Mouse (Mus musculus) heart, postnatal 0 days (tissue): Measurements from ENCODE around the gene Ltk. TPM values are rescaled to one million over a fixed set of nuclear protein-coding genes. Genes with fewer than 3 reads are reported as not detected.
"Not testable (repeated sequence)": the region's sequence is repeated elsewhere in the genome, so short reads cannot be mapped to it uniquely, and the experiment has no call there.

Experiments
- ATAC-seq: fragments of 200-750 bp; cut with Nextera tagmentation; 2 replicates; pipeline ENCODE4 v1.8.0; 2017; ENCODE audit warnings: low read depth, moderate number of reproducible peaks, moderate library complexity; ENCODE audit not compliant: insufficient read depth
- DNase-seq: peaks from one replicate; pipeline ENCODE4 v3.0.0-alpha.2; 2016; ENCODE audit warnings: low spot score
- H3K27ac ChIP-seq: fragments of 300-500 bp; sonication (generic); 2 replicates; pipeline ENCODE4 v1.5.1; 2014; ENCODE audit warnings: low read depth, mild to moderate bottlenecking
- H3K27me3 ChIP-seq: fragments of 300-500 bp; sonication (generic); 2 replicates; pipeline ENCODE4 v1.6.1; 2014; ENCODE audit warnings: low read length, mixed read lengths; ENCODE audit not compliant: control insufficient read depth, insufficient read depth
- H3K36me3 ChIP-seq: fragments of 300-500 bp; sonication (generic); replicated peaks from 2 replicates; pipeline ENCODE4 v1.6.1; 2014; ENCODE audit warnings: low read length, mixed read lengths; ENCODE audit not compliant: control insufficient read depth, insufficient read depth
- H3K4me1 ChIP-seq: fragments of 300-500 bp; sonication (generic); 2 replicates; pipeline ENCODE4 v1.6.1; 2014; ENCODE audit warnings: antibody characterized with exemption; ENCODE audit not compliant: control insufficient read depth, insufficient read depth
- H3K4me2 ChIP-seq: fragments of 300-500 bp; sonication (generic); 2 replicates; pipeline ENCODE4 v1.6.1; 2014; ENCODE audit warnings: low read depth, mild to moderate bottlenecking, low read length, moderate library complexity
- H3K4me3 ChIP-seq: fragments of 300-500 bp; sonication (generic); 2 replicates; pipeline ENCODE4 v1.5.1; 2014; ENCODE audit warnings: low read depth, low read length
- H3K9ac ChIP-seq: fragments of 300-500 bp; sonication (generic); replicated peaks from 2 replicates; pipeline ENCODE4 v1.6.1; 2014; ENCODE audit warnings: low read depth, low read length, mixed read lengths
- H3K9me3 ChIP-seq: fragments of 300-500 bp; sonication (generic); replicated peaks from 2 replicates; pipeline ENCODE4 v1.6.1; 2016; ENCODE audit warnings: low read length; ENCODE audit not compliant: control insufficient read depth
- CTCF ChIP-seq: IDR thresholded peaks from 2 replicates; pipeline ENCODE4 v1.5.1; 2016; ENCODE audit warnings: antibody characterized with exemption, control low read depth, low read depth
- EP300 ChIP-seq: IDR thresholded peaks from 2 replicates; pipeline ENCODE4 v1.6.1; 2016; ENCODE audit warnings: antibody characterized with exemption, low read depth
- WGBS: fragments of 180-500 bp; shearing (Covaris S2); extraction: QIAGEN DNeasy Blood & Tissue Kit; methylation state at CpG from one replicate; pipeline ENCODE4 v1.1.7; 2014; 5-methylcytosine and 5-hydroxymethylcytosine counted together
- polyA plus RNA-seq: library from polyadenylated mRNA; unstranded; fragments of >200 nt; fragmentation: Nextera tagmentation; extraction: Ambion mirVana; gene quantifications from 2 replicates; pipeline ENCODE4 v1.2.1, GENCODE M21; 2015
- total RNA-seq: library from RNA; depleted of rRNA; stranded (reverse); fragments of >200 nt; gene quantifications from 2 replicates; pipeline ENCODE4 v1.2.3, GENCODE M21; 2014; ENCODE audit warnings: low replicate concordance

The Ltk gene
- total and polyA plus RNA-seq, 2 experiments from 2014 or later: 0.07 TPM; not detected in 1

DNA sequence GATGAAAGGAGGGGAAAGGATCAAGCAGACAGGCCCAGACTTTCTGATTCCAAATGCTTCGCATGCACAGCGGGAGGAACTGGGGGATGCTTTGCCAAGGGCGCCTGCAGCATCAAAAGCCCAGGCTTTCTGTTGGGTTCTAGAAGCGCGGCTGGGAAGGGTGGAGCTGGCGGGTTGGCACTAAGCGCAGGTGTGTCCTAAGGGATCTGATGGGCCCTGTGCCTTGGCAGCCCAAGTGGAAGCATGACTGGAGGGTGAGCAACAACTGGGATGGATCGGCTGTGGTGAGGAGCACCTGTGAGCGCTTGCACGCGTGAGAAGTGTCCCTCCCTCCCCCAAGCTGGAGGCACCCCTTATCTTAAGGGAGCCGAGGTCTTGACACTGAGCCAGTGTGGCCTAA, 23.1 kb downstream of the Ltk start:
- TF ChIP-seq CTCF (no peak), EP300 (no peak)
- H3K27me3 ChIP-seq: no peaks in the 10 kb centered on the region
- WGBS: 13% methylated on average over 12 of the region's 12 CpGs
- H3K36me3 ChIP-seq: peaks cover 35% of the 10 kb centered on the region
- H3K9me3 ChIP-seq: no peaks in the 10 kb centered on the region
- H3K9ac ChIP-seq: no peak overlapping the region
- DNase-seq (no peak), ATAC-seq (no peak)
- no peak overlapping the region for H3K4me3 ChIP-seq
- H3K27ac ChIP-seq: no peak overlapping the region
- no peak overlapping the region for H3K4me2 ChIP-seq
- H3K4me1 ChIP-seq: peaks cover 11% of the 10 kb centered on the region; the same call in 1 of the 2 replicates

GRCm38 (mm10) chr2:119730735-119731134, 29.5 kb downstream of the Ltk start:
- no peak overlapping the region for H3K4me2 ChIP-seq
- WGBS: 85% methylated on average over 4 of the region's 4 CpGs
- ATAC-seq: no peak

GRCm38 (mm10) chr2:119727762-119728416, 32.3 kb downstream of the Ltk start:
- no peak for DNase-seq
- Histone ChIP-seq H3K9me3 (no peaks in the 10 kb centered on the region), H3K4me3 (no peak overlapping the region), H3K4me1 (no peaks in the 10 kb centered on the region), H3K27me3 (no peaks in the 10 kb centered on the region), H3K9ac (no peak overlapping the region), H3K36me3 (peaks cover 94% of the 10 kb centered on the region), H3K4me2 (no peak overlapping the region), H3K27ac (no peak overlapping the region)
- no peak for TF ChIP-seq EP300
- no peak for TF ChIP-seq CTCF
- ATAC-seq: no peak
- WGBS: 86% methylated on average over 3 of the region's 3 CpGs

More at GRCm38 (mm10) chr2:119730735-119731134, 29.5 kb downstream of the Ltk start:
- H3K27me3 ChIP-seq: no peaks in the 10 kb centered on the region
- no peak overlapping the region for H3K27ac ChIP-seq
- H3K36me3 ChIP-seq: peaks cover 95% of the 10 kb centered on the region
- TF ChIP-seq EP300: no peak
- TF ChIP-seq CTCF: no peak
- no peaks in the 10 kb centered on the region for H3K9me3 ChIP-seq
- DNase-seq: no peak
- H3K4me1 ChIP-seq: no peaks in the 10 kb centered on the region
- no peak overlapping the region for H3K4me3 ChIP-seq
- H3K9ac ChIP-seq: no peak overlapping the region

GRCm38 (mm10) chr2:119721070-119721469, 39.2 kb downstream of the Ltk start:
- H3K4me2 ChIP-seq: no peak overlapping the region
- no peak overlapping the region for H3K9ac ChIP-seq
- no peaks in the 10 kb centered on the region for H3K27me3 ChIP-seq
- H3K36me3 ChIP-seq: peaks cover 84% of the 10 kb centered on the region
- H3K4me3 ChIP-seq: no peak overlapping the region
- ATAC-seq (no peak), DNase-seq (no peak)
- TF ChIP-seq CTCF (no peak), EP300 (no peak)
- H3K4me1 ChIP-seq: no peaks in the 10 kb centered on the region
- 92% methylated on average over 8 of the region's 8 CpGs for WGBS
- H3K27ac ChIP-seq: no peak overlapping the region
- no peaks in the 10 kb centered on the region for H3K9me3 ChIP-seq

GRCm38 (mm10) chr2:119715868-119716267, 44.4 kb downstream of the Ltk start:
- not testable (repeated sequence) for H3K4me1 ChIP-seq, H3K27ac ChIP-seq, H3K9ac ChIP-seq, H3K27me3 ChIP-seq, ATAC-seq, H3K9me3 ChIP-seq, H3K4me3 ChIP-seq, H3K4me2 ChIP-seq, DNase-seq
- WGBS: 91% methylated on average over 2 of the region's 2 CpGs
- H3K36me3 ChIP-seq: peaks cover 48% of the 10 kb centered on the region

DNA sequence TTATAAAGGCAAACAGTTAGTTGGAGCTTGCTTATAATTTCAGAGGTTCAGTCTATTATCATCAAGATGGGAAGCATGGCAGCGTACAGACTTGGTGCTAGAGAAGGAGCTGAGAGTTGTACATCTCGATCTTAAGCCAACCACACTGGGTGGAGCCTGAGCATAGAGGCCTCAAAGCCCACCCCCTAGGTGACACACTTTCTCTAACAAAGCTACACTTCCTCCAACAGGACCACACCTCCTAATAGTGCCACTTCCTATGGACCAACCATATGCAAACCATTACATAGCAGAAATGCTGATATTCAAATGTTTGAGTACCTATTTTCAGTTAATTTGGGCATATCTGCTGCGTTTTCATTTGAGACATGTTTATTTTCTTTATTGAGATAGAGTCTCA, 50.2 kb downstream of the Ltk start:
- DNase-seq: no peak
- ATAC-seq: no peak
- H3K27ac ChIP-seq: no peak overlapping the region
- no peaks in the 10 kb centered on the region for H3K4me1 ChIP-seq
- no peaks in the 10 kb centered on the region for H3K9me3 ChIP-seq
- WGBS: 89% methylated on average over 3 of the region's 3 CpGs
- no peaks in the 10 kb centered on the region for H3K27me3 ChIP-seq
- H3K9ac ChIP-seq: no peak overlapping the region
- no peak overlapping the region for H3K4me3 ChIP-seq
- TF ChIP-seq CTCF: no peak
- TF ChIP-seq EP300: no peak
- peaks cover 43% of the 10 kb centered on the region for H3K36me3 ChIP-seq
- H3K4me2 ChIP-seq: no peak overlapping the region
